Mouse (Mus musculus): ENCODE measurements around the gene Gramd1a. TPM values are rescaled to one million over a fixed set of nuclear protein-coding genes. Genes with fewer than 3 reads are reported as not detected.

The Gramd1a gene
- total and polyA plus RNA-seq, 3 experiments, result 19.2 to 56.7 (median 52.7) TPM

DNA sequence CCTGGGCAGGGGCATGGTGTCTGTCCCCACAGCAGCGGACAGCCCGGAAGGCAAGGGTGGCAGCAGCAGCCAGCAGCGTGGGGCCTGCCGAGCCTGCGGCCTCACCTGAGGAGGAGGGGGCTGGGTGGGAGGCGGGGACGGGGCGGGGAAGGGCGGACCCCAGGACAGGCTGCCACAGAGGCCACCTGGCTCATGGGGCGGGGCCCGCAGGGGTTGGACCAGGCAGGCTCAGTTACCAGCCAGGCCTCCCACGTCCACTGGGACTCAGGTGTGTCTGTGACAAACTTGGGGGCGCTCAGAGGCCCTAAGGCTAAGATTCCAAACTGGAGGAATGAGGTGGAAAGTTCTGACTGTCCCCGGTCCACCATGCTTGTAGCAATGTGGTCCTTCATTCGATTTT lies 40.5 kb downstream of the Gramd1a start, which contains the start of gene Hpn:
TSS of gene Hpn (minus strand) at position 109 of the 400 bp plus-strand sequence.
- Histone ChIP-seq H3K4me1 (ENCODE audit: insufficient read depth, low read depth, low read length) (no peaks in the 10 kb centered on the region), H3K9me3 (replicated peaks) (peaks cover 56% of the 10 kb centered on the region), H3K27me3 (ENCODE audit: insufficient read depth, low read length) (no peaks in the 10 kb centered on the region; the same call in 1 of the 2 replicates), H3K4me3 (ENCODE audit: low read depth, low read length) (no peak within 1 kb of the TSS), H3K36me3 (replicated peaks) (no peaks in the 10 kb centered on the region)
- ATAC-seq (ENCODE audit: extremely low read depth, insufficient number of reproducible peaks, low FRiP score, poor library complexity, severe bottlenecking) (no peak), DNase-seq (ENCODE audit: low spot score) (no peak)
- TF ChIP-seq POLR2AphosphoS5 (IDR thresholded peaks at IDR 0.05; ENCODE audit: insufficient replicate concordance, low read depth, low read length), result no peak
- no peak for TF ChIP-seq GATA1 (IDR thresholded peaks at IDR 0.05; ENCODE audit: borderline replicate concordance, low read length)
- TF ChIP-seq CTCF (IDR thresholded peaks at IDR 0.05; ENCODE audit: low read depth, low read length), result no peak
- TF ChIP-seq GATA2 (IDR thresholded peaks at IDR 0.05; ENCODE audit: borderline replicate concordance, low read depth, low read length), result no peak
- no peak for TF ChIP-seq TAL1 (conservative IDR thresholded peaks at IDR 0.05; ENCODE audit: low read depth, low read length)

DNA sequence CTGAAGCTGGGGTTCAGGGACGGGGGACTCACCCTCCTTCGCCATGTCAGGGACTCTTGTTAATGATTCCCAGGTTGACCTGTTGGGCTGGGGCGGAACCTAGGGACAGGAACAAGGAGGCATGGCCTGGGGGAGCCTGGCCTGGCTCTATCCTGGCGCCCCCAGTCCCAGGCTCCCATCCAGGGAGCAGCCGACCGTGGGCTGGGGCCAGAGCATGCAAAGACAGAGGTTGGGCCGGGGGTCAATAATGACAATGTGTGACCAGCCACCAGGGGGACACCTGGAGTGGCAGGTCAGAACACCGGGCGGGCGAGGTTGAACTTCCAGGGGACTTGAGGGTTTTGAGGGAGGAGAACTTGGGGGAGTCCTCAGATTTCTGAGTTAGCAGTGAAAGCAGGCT lies 41.0 kb downstream of the Gramd1a start:
- no peak for TF ChIP-seq CTCF (IDR thresholded peaks at IDR 0.05; ENCODE audit: low read depth, low read length)
- no peak for TF ChIP-seq POLR2AphosphoS5 (IDR thresholded peaks at IDR 0.05; ENCODE audit: insufficient replicate concordance, low read depth, low read length)
- TF ChIP-seq GATA1 (IDR thresholded peaks at IDR 0.05; ENCODE audit: borderline replicate concordance, low read length), result no peak
- TF ChIP-seq GATA2 (IDR thresholded peaks at IDR 0.05; ENCODE audit: borderline replicate concordance, low read depth, low read length), result no peak
- TF ChIP-seq TAL1 (conservative IDR thresholded peaks at IDR 0.05; ENCODE audit: low read depth, low read length), result no peak
- DNase-seq (ENCODE audit: low spot score) (no peak), ATAC-seq (ENCODE audit: extremely low read depth, insufficient number of reproducible peaks, low FRiP score, poor library complexity, severe bottlenecking) (no peak)
- no peaks in the 10 kb centered on the region for H3K36me3 ChIP-seq (replicated peaks)
- no peaks in the 10 kb centered on the region for H3K4me1 ChIP-seq (ENCODE audit: insufficient read depth, low read depth, low read length)
- H3K4me3 ChIP-seq (ENCODE audit: low read depth, low read length), result no peak overlapping the region
- peaks cover 60% of the 10 kb centered on the region for H3K9me3 ChIP-seq (replicated peaks)
- H3K27me3 ChIP-seq (ENCODE audit: insufficient read depth, low read length), result no peaks in the 10 kb centered on the region; the same call in 1 of the 2 replicates

DNA sequence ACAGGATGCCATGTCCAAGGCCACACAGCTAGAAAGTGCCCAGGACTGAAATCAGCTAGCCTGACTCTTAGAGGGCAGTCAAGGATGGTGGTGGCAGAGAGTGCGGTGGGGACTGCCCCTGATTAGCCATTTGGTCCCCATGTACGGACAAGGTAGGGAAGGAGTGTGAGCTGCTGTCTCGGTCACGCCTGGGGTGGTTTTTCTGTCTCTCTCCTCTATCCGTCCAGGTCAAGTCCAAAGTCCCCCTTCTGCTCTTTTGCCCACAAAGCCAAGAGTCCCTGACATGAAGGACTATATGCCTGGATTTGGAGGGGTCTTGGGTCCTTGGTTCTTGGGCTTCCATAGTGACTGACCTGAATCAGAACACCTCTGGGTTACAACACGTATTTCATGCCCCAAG lies 41.9 kb downstream of the Gramd1a start:
- no peaks in the 10 kb centered on the region for H3K36me3 ChIP-seq (replicated peaks)
- no peak for ATAC-seq (ENCODE audit: extremely low read depth, insufficient number of reproducible peaks, low FRiP score, poor library complexity, severe bottlenecking)
- H3K4me1 ChIP-seq (ENCODE audit: insufficient read depth, low read depth, low read length), result no peaks in the 10 kb centered on the region
- H3K9me3 ChIP-seq (replicated peaks), result peaks cover 58% of the 10 kb centered on the region
- H3K27me3 ChIP-seq (ENCODE audit: insufficient read depth, low read length), result no peaks in the 10 kb centered on the region
- DNase-seq (ENCODE audit: low spot score), result no peak
- no peak overlapping the region for H3K4me3 ChIP-seq (ENCODE audit: low read depth, low read length)
- no peak for TF ChIP-seq POLR2AphosphoS5 (IDR thresholded peaks at IDR 0.05; ENCODE audit: insufficient replicate concordance, low read depth, low read length)

DNA sequence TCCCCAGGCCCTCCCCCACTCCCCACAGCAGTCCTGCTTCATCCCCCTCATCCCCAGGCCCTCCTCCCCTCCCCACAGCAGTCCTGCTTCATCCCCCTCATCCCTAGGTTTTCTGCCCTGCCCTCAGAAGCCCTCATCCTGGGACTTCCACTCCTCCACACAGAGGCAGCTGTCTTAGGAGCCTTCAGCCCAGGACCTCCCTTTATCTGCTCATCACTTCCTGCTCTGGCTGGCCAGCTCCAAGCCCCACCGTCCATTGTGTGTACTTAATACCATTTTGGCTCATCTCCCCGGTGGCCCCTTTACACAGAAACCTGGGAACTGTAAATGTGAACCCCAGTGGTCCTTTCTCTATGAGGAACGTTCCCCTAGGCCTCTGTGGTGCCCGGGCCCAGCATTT lies 43.7 kb downstream of the Gramd1a start:
- ATAC-seq (ENCODE audit: extremely low read depth, insufficient number of reproducible peaks, low FRiP score, poor library complexity, severe bottlenecking), result no peak
- Histone ChIP-seq H3K9me3 (replicated peaks) (peaks cover 53% of the 10 kb centered on the region), H3K36me3 (replicated peaks) (no peaks in the 10 kb centered on the region), H3K4me1 (ENCODE audit: insufficient read depth, low read depth, low read length) (no peaks in the 10 kb centered on the region), H3K4me3 (ENCODE audit: low read depth, low read length) (no peak overlapping the region), H3K27me3 (ENCODE audit: insufficient read depth, low read length) (no peaks in the 10 kb centered on the region)
- no peak for DNase-seq (ENCODE audit: low spot score)
- TF ChIP-seq GATA1 (IDR thresholded peaks at IDR 0.05; ENCODE audit: borderline replicate concordance, low read length) (no peak), TAL1 (conservative IDR thresholded peaks at IDR 0.05; ENCODE audit: low read depth, low read length) (no peak), GATA2 (IDR thresholded peaks at IDR 0.05; ENCODE audit: borderline replicate concordance, low read depth, low read length) (no peak), POLR2AphosphoS5 (IDR thresholded peaks at IDR 0.05; ENCODE audit: insufficient replicate concordance, low read depth, low read length) (no peak), CTCF (IDR thresholded peaks at IDR 0.05; ENCODE audit: low read depth, low read length) (no peak)

DNA sequence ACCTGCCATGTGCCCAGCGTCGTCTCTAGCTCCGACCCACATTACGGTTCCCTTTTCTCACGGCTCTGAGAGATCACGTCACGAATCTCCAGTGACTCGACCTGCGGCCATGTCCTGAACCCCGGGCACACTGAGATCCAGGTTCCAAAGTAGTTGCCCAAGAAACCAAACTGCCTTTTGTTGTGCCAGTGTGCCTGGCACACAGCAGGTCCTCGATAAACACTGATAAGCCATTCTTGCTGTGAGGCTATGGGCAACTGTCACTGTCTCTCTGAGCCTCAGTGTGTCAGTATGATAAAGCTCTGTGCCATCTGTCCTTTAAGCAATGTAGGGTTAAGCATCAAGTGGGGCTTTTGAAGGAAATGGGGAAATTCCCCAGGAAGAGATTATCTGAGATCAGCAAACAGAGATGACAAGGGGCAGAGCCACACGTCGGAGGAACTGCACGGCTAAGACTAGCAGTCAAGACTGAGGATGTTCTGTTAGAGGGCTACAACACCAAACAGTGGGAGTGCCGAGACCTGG lies 44.8 kb downstream of the Gramd1a start:
- TF ChIP-seq TAL1 (conservative IDR thresholded peaks at IDR 0.05; ENCODE audit: low read depth, low read length), result no peak
- no peak for TF ChIP-seq CTCF (IDR thresholded peaks at IDR 0.05; ENCODE audit: low read depth, low read length)
- TF ChIP-seq GATA1 (IDR thresholded peaks at IDR 0.05; ENCODE audit: borderline replicate concordance, low read length), result no peak
- TF ChIP-seq GATA2 (IDR thresholded peaks at IDR 0.05; ENCODE audit: borderline replicate concordance, low read depth, low read length), result no peak
- no peak for TF ChIP-seq POLR2AphosphoS5 (IDR thresholded peaks at IDR 0.05; ENCODE audit: insufficient replicate concordance, low read depth, low read length)
- no peaks in the 10 kb centered on the region for H3K36me3 ChIP-seq (replicated peaks)
- no peaks in the 10 kb centered on the region for H3K27me3 ChIP-seq (ENCODE audit: insufficient read depth, low read length)
- H3K9me3 ChIP-seq (replicated peaks), result peaks cover 47% of the 10 kb centered on the region
- H3K4me3 ChIP-seq (ENCODE audit: low read depth, low read length), result no peak overlapping the region
- no peak for DNase-seq (ENCODE audit: low spot score)
- H3K4me1 ChIP-seq (ENCODE audit: insufficient read depth, low read depth, low read length), result no peaks in the 10 kb centered on the region
- no peak for ATAC-seq (ENCODE audit: extremely low read depth, insufficient number of reproducible peaks, low FRiP score, poor library complexity, severe bottlenecking)

DNA sequence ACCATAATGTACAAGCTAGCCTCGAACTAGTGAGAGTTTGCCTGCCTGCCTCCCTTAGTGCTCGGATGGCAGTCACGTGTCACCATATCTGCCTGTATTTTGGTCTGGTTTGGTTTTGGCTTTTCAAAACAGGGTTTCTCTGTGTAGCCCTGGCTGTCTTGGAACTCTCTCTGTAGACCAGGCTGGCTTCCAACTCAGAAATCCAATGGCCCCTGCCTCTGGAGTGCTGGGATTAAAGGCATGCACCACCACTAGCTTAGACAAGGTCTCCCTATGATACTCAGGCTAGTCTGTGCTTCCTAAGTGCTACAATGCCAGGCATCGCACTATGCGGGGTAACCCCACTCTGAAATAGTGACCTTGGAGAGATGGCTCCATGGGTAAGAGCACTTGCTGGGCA lies 45.9 kb downstream of the Gramd1a start:
- Histone ChIP-seq H3K9me3 (replicated peaks) (peaks cover 45% of the 10 kb centered on the region), H3K27me3 (ENCODE audit: insufficient read depth, low read length) (no peaks in the 10 kb centered on the region), H3K36me3 (replicated peaks) (no peaks in the 10 kb centered on the region), H3K4me1 (ENCODE audit: insufficient read depth, low read depth, low read length) (no peaks in the 10 kb centered on the region), H3K4me3 (ENCODE audit: low read depth, low read length) (no peak overlapping the region)
- no peak for TF ChIP-seq TAL1 (conservative IDR thresholded peaks at IDR 0.05; ENCODE audit: low read depth, low read length)
- ATAC-seq (ENCODE audit: extremely low read depth, insufficient number of reproducible peaks, low FRiP score, poor library complexity, severe bottlenecking) (no peak), DNase-seq (ENCODE audit: low spot score) (no peak)

DNA sequence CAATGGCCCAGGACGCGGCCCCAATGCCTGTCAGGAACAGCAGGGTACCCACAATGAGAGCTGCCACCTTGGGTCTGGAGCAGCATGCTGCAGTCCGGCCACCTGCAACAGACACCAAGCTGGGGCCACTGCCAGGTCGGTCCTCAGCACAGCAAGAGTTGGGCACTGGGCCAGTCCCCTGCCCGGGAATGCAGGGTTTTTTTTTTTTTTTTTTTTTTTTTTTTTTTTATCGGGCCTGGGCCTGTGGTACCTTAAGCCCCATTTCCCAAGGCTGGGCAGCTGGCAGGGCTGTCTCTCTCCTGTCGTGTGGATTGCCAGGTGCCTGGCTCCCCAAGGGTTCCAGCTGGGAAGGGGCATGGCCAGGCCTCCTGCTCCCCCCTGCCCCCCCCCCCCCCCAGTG lies 46.6 kb downstream of the Gramd1a start:
- Histone ChIP-seq H3K4me1 (ENCODE audit: insufficient read depth, low read depth, low read length) (no peaks in the 10 kb centered on the region), H3K4me3 (ENCODE audit: low read depth, low read length) (no peak overlapping the region), H3K9me3 (replicated peaks) (peaks cover 38% of the 10 kb centered on the region), H3K27me3 (ENCODE audit: insufficient read depth, low read length) (no peaks in the 10 kb centered on the region), H3K36me3 (replicated peaks) (no peaks in the 10 kb centered on the region)
- no peak for ATAC-seq (ENCODE audit: extremely low read depth, insufficient number of reproducible peaks, low FRiP score, poor library complexity, severe bottlenecking)
- TF ChIP-seq GATA1 (IDR thresholded peaks at IDR 0.05; ENCODE audit: borderline replicate concordance, low read length) (no peak), TAL1 (conservative IDR thresholded peaks at IDR 0.05; ENCODE audit: low read depth, low read length) (no peak), CTCF (IDR thresholded peaks at IDR 0.05; ENCODE audit: low read depth, low read length) (no peak), POLR2AphosphoS5 (IDR thresholded peaks at IDR 0.05; ENCODE audit: insufficient replicate concordance, low read depth, low read length) (no peak), GATA2 (IDR thresholded peaks at IDR 0.05; ENCODE audit: borderline replicate concordance, low read depth, low read length) (no peak)
- DNase-seq (ENCODE audit: low spot score), result no peak

Measured in G1E (cell line).